Mouse (Mus musculus): ENCODE data around the gene LTO1.

DNA sequence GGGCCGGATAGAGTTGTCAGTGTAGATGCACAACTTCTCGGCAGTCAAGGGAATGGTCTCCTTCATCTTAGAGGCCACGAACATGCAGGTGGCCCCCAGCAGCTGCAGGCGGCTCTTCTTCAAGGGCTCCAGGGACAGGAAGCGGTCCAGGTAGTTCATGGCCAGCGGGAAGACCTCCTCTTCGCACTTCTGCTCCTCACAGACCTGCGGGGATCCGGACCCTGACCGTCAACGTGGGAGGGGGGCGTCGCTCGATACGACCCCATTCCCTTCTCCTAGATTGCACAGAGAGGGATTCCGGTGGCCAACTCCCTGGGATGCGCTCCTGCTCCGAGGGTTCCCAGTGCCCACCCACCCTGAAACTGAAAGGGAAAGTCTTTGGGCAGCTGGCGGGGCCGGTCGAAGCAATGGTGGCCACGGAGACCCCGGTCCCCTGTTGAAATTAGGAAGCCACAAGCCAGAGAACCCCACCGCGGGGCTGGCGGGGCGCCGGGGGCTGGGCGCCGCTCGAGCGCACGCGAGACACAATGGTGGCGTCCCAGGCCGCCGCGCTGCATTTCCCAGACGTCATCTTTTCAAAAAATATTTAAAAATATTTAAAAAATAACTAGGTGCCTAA, 23.1 kb downstream of the LTO1 start:
- TF ChIP-seq CTCF (IDR thresholded peaks at IDR 0.05; ENCODE audit: low read depth) (no peak), EP300 (IDR thresholded peaks at IDR 0.05; ENCODE audit: low read depth) (no peak)
